Mouse (Mus musculus) stomach, embryonic 15.5 days (tissue): Measurements from ENCODE around the gene Scn1b. TPM values are rescaled to one million over a fixed set of nuclear protein-coding genes. Genes with fewer than 3 reads are reported as not detected.

ENCODE experiments used
- ATAC-seq: fragments of 200-750 bp; cut with Nextera tagmentation; 2 replicates; pipeline ENCODE4 v1.8.0; 2017; ENCODE audit warnings: low read depth, moderate number of reproducible peaks, moderate TSS enrichment; ENCODE audit not compliant: insufficient read depth, low FRiP score
- H3K27ac ChIP-seq: fragments of 300-500 bp; sonication (generic); 2 replicates; pipeline ENCODE4 v1.5.1; 2015; ENCODE audit warnings: mild to moderate bottlenecking, inconsistent platforms
- H3K27me3 ChIP-seq: fragments of 300-500 bp; sonication (generic); replicated peaks from 2 replicates; pipeline ENCODE4 v1.6.1; 2015; ENCODE audit warnings: inconsistent platforms
- H3K36me3 ChIP-seq: fragments of 300-500 bp; sonication (generic); 2 replicates; pipeline ENCODE4 v1.6.1; 2015; ENCODE audit warnings: inconsistent platforms
- H3K4me1 ChIP-seq: fragments of 300-500 bp; sonication (generic); 2 replicates; pipeline ENCODE4 v1.6.1; 2015; ENCODE audit warnings: inconsistent platforms
- H3K4me2 ChIP-seq: fragments of 300-500 bp; sonication (generic); 2 replicates; pipeline ENCODE4 v1.6.1; 2015; ENCODE audit warnings: mild to moderate bottlenecking, inconsistent platforms
- H3K4me3 ChIP-seq: fragments of 300-500 bp; sonication (generic); replicated peaks from 2 replicates; pipeline ENCODE4 v1.5.1; 2015; ENCODE audit warnings: inconsistent platforms
- H3K9ac ChIP-seq: fragments of 300-500 bp; sonication (generic); 2 replicates; pipeline ENCODE4 v1.6.1; 2015; ENCODE audit warnings: inconsistent platforms
- H3K9me3 ChIP-seq: fragments of 300-500 bp; sonication (generic); 2 replicates; pipeline ENCODE4 v1.6.1; 2016; ENCODE audit warnings: inconsistent platforms
- WGBS: fragments of 180-500 bp; shearing (Covaris S2); methylation state at CpG from one replicate; pipeline ENCODE4 v1.1.7; 2015; 5-methylcytosine and 5-hydroxymethylcytosine counted together
- polyA plus RNA-seq: library from polyadenylated mRNA; unstranded; fragments of >200 nt; fragmentation: Nextera tagmentation; extraction: Ambion mirVana; gene quantifications from 2 replicates; pipeline ENCODE4 v1.2.1, GENCODE M21; 2015

The Scn1b gene
- polyA plus RNA-seq, 1 experiment from 2014 or later: 2.9 TPM

DNA sequence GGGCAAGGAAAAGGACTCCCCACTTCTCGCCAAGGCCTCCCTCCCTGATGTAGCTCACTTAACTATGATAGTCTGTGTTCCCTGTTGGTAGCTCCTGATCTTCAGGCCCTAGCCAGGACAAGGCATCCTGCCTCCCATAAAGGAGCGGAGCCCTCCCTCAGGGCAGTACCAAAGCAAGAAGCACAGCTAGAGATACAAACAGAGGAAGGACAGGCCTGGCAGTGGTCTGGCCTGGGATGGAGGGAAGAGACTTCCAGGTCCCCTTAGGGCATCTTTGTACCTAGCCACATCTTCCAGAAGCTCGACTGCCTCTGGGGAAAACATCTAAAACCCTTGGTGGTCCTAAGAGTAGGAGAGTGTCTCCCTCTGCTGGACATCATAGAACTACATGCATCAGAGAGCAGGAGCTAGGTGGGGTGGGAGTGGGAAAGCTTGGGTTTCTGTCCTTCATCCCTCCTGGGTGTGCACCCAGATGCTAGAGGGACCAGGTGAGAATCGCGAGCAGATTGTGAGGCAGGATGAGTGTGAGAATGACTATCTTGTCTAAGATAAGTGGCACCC lies 48.8 kb downstream of the Scn1b start:
- H3K36me3 ChIP-seq: no peaks in the 10 kb centered on the region
- H3K4me3 ChIP-seq: no peak overlapping the region
- no peaks in the 10 kb centered on the region for H3K27me3 ChIP-seq
- no peak overlapping the region for H3K27ac ChIP-seq
- no peak for ATAC-seq
- H3K4me2 ChIP-seq: no peak overlapping the region
- WGBS: 36% methylated on average over 5 of the region's 5 CpGs
- H3K9ac ChIP-seq: no peak overlapping the region
- H3K9me3 ChIP-seq: no peaks in the 10 kb centered on the region
- peaks cover 9% of the 10 kb centered on the region for H3K4me1 ChIP-seq

DNA sequence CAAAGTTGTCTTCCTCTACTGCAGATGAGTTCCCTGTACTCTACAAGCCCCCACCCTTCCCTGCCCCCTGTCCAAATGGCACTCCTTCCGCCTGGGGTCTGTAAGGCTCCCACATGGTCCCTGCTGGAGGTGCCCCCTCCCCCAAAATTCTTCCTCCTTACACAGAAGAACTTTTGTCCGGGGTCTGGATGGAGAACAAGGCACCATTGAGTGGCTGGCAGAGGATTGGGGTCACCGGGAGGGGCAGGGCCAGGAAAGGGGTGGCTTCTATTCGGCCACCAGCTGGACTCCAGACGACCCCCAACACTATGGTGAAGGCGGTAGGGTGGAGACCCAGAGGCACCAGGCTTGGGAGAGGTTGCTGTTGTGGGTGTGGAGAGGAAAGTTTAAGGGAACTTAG lies 49.3 kb downstream of the Scn1b start:
- no peak for ATAC-seq
- WGBS: 50% methylated on average over 6 of the region's 6 CpGs
- Histone ChIP-seq H3K27ac (0 out of 2 replicates have a peak overlapping the region, but pooled peaks have one; percentile 67), H3K4me2 (no peak overlapping the region), H3K4me3 (no peak overlapping the region), H3K27me3 (no peaks in the 10 kb centered on the region), H3K9me3 (no peaks in the 10 kb centered on the region), H3K36me3 (no peaks in the 10 kb centered on the region), H3K9ac (no peak overlapping the region), H3K4me1 (peaks cover 10% of the 10 kb centered on the region)

DNA sequence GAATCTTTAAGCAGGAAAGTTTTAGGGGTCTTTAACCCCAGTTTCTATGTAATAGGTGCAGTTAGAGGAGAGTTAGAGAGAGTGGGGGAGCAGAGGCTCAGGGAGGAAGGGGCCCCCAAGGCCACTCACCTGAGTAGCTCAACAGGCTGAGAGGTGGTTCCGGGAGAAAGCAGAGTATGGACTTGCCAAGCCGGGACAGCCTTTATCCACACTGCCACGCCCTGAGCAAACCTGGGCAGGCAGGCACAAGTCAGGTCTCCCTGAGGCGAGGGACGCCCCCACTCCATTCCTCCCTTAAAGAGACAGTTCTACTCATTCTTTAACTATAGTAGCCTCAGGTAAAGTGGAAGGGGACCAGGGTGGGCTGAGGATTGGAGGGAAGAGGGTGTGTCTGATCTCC lies 50.3 kb downstream of the Scn1b start, which contains the start of gene Fxyd3:
Gene Fxyd3 (minus strand): TSS at position 213 of the 400 bp plus-strand sequence.
- ATAC-seq: peak; percentile 69
- no peaks in the 10 kb centered on the region for H3K27me3 ChIP-seq
- no peaks in the 10 kb centered on the region for H3K36me3 ChIP-seq
- H3K4me3 ChIP-seq: peak within 1 kb of the TSS; percentile 35
- no peak within 1 kb of the TSS; the same call in 1 of the 2 replicates for H3K9ac ChIP-seq
- peaks cover 16% of the 10 kb centered on the region for H3K4me1 ChIP-seq
- no peaks in the 10 kb centered on the region for H3K9me3 ChIP-seq
- 48% methylated on average over 5 of the region's 5 CpGs for WGBS
- H3K27ac ChIP-seq: peak within 1 kb of the TSS; percentile 67
- peak within 1 kb of the TSS; percentile 37 for H3K4me2 ChIP-seq

GRCm38 (mm10) chr7:31074713-31075069 lies 52.1 kb downstream of the Scn1b start:
- H3K4me1 ChIP-seq: peaks cover 23% of the 10 kb centered on the region
- H3K27me3 ChIP-seq: no peaks in the 10 kb centered on the region
- H3K36me3 ChIP-seq: no peaks in the 10 kb centered on the region
- ATAC-seq: no peak
- 59% methylated on average over 5 of the region's 5 CpGs for WGBS
- H3K9me3 ChIP-seq: no peaks in the 10 kb centered on the region
- H3K4me3 ChIP-seq: peak overlapping the region; percentile 35; the same call in 1 of the 2 replicates
- no peak overlapping the region for H3K9ac ChIP-seq
- peak overlapping the region; percentile 37 for H3K4me2 ChIP-seq
- H3K27ac ChIP-seq: peak overlapping the region; percentile 81

DNA sequence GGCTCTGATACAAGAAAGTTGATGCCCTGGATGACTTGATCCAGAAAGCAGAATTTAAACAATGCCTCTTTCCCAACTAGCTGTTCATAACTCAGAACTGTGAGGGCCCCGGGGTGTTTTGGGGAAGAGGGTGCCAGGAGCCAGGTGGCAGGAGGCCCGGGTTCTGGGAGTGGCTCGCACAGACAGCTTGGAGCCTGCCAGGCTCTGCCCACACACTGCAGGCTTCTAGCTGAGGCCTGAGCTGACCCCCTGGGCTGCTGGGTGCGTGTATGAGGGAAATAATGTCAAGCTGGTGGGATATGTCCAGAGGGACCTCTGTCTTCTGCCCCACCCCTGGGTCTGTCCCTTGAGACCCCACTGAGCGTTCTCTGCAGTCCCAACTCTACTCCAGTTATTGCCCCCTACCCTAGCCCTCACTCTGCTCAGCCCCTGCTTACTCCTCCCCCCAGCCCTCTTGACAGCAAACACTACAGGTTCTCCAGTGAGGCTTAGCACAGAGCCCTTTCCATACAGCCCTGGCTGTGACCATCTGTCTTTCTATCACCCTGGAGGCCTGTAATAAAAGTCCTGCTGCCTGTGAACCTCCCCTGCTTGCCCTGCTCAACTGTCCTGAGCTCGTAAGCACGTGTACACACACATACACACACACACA lies 52.6 kb downstream of the Scn1b start:
- Histone ChIP-seq H3K9me3 (no peaks in the 10 kb centered on the region), H3K9ac (no peak overlapping the region; the same call in 1 of the 2 replicates), H3K27ac (peak overlapping the region; percentile 81), H3K4me1 (peaks cover 23% of the 10 kb centered on the region), H3K4me3 (peak overlapping the region; percentile 35; the same call in 1 of the 2 replicates), H3K4me2 (peak overlapping the region; percentile 37), H3K36me3 (no peaks in the 10 kb centered on the region), H3K27me3 (no peaks in the 10 kb centered on the region)
- 51% methylated on average over 7 of the region's 7 CpGs for WGBS
- ATAC-seq: no peak

DNA sequence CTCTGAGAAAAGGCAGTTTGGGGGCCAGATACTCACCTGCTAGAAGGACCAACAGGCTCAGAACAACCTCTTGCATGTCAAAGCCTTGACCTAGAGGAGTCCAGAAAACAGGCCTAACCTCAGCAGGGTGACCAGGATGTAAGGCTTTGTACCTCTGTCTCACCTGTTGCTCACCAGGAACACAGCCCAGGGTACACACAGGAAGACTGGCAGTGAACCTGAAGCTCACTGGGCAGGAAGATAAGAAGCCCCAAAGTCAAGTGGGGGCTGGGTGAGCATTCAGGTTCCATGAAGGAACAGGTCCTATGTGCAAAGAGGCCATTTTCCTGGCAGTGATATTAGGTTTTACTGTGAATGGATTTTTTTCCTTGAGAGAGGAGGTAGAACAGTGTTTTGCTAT lies 53.3 kb downstream of the Scn1b start:
- peak; percentile 24; the same call in 1 of the 2 replicates for ATAC-seq
- Histone ChIP-seq H3K27me3 (no peaks in the 10 kb centered on the region), H3K4me1 (peaks cover 23% of the 10 kb centered on the region), H3K9me3 (no peaks in the 10 kb centered on the region), H3K27ac (peak overlapping the region; percentile 81), H3K4me3 (no peak overlapping the region), H3K4me2 (no peak overlapping the region), H3K36me3 (no peaks in the 10 kb centered on the region), H3K9ac (no peak overlapping the region)

- Histone ChIP-seq H3K27ac (peak overlapping the region; percentile 81), H3K4me1 (peaks cover 31% of the 10 kb centered on the region), H3K36me3 (no peaks in the 10 kb centered on the region), H3K27me3 (no peaks in the 10 kb centered on the region), H3K9ac (no peak overlapping the region), H3K4me3 (no peak overlapping the region; the same call in 1 of the 2 replicates), H3K4me2 (peak overlapping the region; percentile 31), H3K9me3 (no peaks in the 10 kb centered on the region)
- ATAC-seq: no peak
- 26% methylated on average over 9 of the region's 9 CpGs for WGBS
Observed at GRCm38 (mm10) chr7:31072326-31072725, 54.5 kb downstream of the Scn1b start.

DNA sequence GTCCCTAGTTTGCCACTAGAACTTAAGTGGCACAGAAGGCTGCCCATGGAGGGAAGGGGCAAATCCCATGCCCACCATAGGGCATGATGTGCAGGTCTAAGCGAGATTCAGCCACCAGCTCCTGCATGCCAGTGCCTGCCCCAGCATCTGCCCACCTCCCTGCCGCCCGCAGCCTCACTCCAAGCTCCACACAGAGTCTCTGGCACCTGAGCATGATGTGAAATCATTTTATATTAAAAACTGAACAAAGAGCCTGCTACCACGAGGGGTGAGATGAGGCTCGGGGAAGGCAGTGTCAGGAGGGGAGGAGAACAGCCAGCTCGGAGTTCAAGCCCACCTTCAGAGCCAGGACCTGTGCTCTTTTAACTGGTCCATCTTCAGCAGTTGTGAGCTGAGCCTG lies 56.5 kb downstream of the Scn1b start:
- Histone ChIP-seq H3K4me2 (no peak overlapping the region), H3K4me1 (peaks cover 33% of the 10 kb centered on the region), H3K36me3 (no peaks in the 10 kb centered on the region), H3K9me3 (no peaks in the 10 kb centered on the region), H3K27ac (no peak overlapping the region), H3K4me3 (no peak overlapping the region), H3K9ac (no peak overlapping the region), H3K27me3 (no peaks in the 10 kb centered on the region)
- no peak for ATAC-seq
- WGBS: 72% methylated on average over 6 of the region's 6 CpGs

DNA sequence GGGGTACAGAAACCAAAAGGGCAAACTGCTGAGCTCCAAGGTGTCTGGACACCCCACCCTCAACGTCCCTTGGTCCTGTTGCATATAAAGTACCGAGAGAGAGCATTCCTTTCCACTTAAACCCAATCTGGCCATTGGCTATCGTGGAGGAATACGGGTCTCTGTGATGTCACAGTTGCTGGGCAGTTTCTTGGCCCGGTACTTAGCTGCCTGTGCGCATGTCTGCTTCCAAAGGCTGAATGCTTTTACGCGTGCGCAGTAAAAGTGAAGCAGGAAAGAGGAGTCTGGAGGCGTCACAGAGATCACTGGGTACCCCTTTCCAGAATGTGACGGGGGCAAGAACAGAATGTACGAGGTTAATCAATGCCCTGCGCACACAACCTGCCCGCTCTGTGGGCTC lies 57.3 kb downstream of the Scn1b start:
- Histone ChIP-seq H3K4me3 (no peak overlapping the region), H3K9me3 (no peaks in the 10 kb centered on the region), H3K27me3 (no peaks in the 10 kb centered on the region), H3K36me3 (no peaks in the 10 kb centered on the region), H3K9ac (no peak overlapping the region), H3K27ac (no peak overlapping the region), H3K4me2 (no peak overlapping the region), H3K4me1 (peaks cover 33% of the 10 kb centered on the region)
- WGBS: 84% methylated on average over 14 of the region's 14 CpGs
- no peak for ATAC-seq

DNA sequence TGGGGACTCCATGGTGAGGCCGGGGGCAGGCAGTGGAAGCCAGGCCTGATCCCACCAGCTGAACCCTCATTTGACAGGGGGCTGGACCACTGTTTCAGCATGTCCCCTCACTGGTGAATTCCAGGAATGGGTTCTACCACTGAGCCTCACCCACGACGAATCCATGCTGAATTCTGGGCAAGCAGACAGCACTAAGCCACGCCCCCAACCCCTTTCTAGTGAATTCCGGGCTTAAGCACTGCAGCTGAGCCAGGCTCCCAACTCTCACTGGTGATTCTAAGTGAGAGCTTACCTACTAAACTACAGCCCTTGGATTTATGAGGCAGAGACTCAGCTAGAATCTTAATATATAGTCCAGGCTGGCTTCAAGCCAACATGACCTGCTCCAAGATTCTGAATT lies 59.0 kb downstream of the Scn1b start:
- ATAC-seq: peak; percentile 24; the same call in 1 of the 2 replicates
- no peaks in the 10 kb centered on the region for H3K27me3 ChIP-seq
- H3K9me3 ChIP-seq: no peaks in the 10 kb centered on the region
- WGBS: 23% methylated on average over 5 of the region's 5 CpGs
- H3K4me2 ChIP-seq: no peak overlapping the region
- H3K36me3 ChIP-seq: no peaks in the 10 kb centered on the region
- H3K4me1 ChIP-seq: peaks cover 27% of the 10 kb centered on the region
- H3K27ac ChIP-seq: peak overlapping the region; percentile 48; the same call in 1 of the 2 replicates
- no peak overlapping the region for H3K4me3 ChIP-seq
- no peak overlapping the region for H3K9ac ChIP-seq
